Mouse (Mus musculus): ENCODE measurements around the gene Ptpn12. TPM values are rescaled to one million over a fixed set of nuclear protein-coding genes. Genes with fewer than 3 reads are reported as not detected.

Gene Ptpn12
- polyA plus RNA-seq, 1 experiment, result 12.5 TPM

- no peak for TF ChIP-seq CTCF (IDR thresholded peaks at IDR 0.05; ENCODE audit: control insufficient read depth, insufficient read depth, insufficient replicate concordance, low read depth, low read length)
- no peak for TF ChIP-seq POLR2A (IDR thresholded peaks at IDR 0.05; ENCODE audit: control insufficient read depth, low read depth, low read length)
- Histone ChIP-seq H3K4me1 (ENCODE audit: control insufficient read depth, insufficient read depth, low read length) (no peaks in the 10 kb centered on the region), H3K36me3 (ENCODE audit: control insufficient read depth, insufficient read depth, low read length) (no peaks in the 10 kb centered on the region), H3K27me3 (ENCODE audit: control insufficient read depth, insufficient read depth, low read length) (no peaks in the 10 kb centered on the region), H3K4me3 (ENCODE audit: control insufficient read depth, low read depth, low read length) (no peak overlapping the region), H3K27ac (ENCODE audit: control insufficient read depth, insufficient read depth, low read depth, low read length) (no peak overlapping the region)
Observed at GRCm38 (mm10) chr5:20941205-20941604, 114.5 kb downstream of the Ptpn12 start.

- TF ChIP-seq CTCF (IDR thresholded peaks at IDR 0.05; ENCODE audit: control insufficient read depth, insufficient read depth, insufficient replicate concordance, low read depth, low read length), result no peak
- TF ChIP-seq POLR2A (IDR thresholded peaks at IDR 0.05; ENCODE audit: control insufficient read depth, low read depth, low read length), result no peak
- Histone ChIP-seq H3K4me3 (ENCODE audit: control insufficient read depth, low read depth, low read length) (no peak overlapping the region), H3K36me3 (ENCODE audit: control insufficient read depth, insufficient read depth, low read length) (no peaks in the 10 kb centered on the region), H3K27ac (ENCODE audit: control insufficient read depth, insufficient read depth, low read depth, low read length) (no peak overlapping the region), H3K4me1 (ENCODE audit: control insufficient read depth, insufficient read depth, low read length) (no peaks in the 10 kb centered on the region), H3K27me3 (ENCODE audit: control insufficient read depth, insufficient read depth, low read length) (no peaks in the 10 kb centered on the region)
Observed at GRCm38 (mm10) chr5:20940696-20941095, 115.0 kb downstream of the Ptpn12 start.

GRCm38 (mm10) chr5:20940040-20940571 is 115.6 kb downstream of the Ptpn12 start:
- no peak overlapping the region for H3K4me3 ChIP-seq (ENCODE audit: control insufficient read depth, low read depth, low read length)
- no peak overlapping the region for H3K27ac ChIP-seq (ENCODE audit: control insufficient read depth, insufficient read depth, low read depth, low read length)
- H3K27me3 ChIP-seq (ENCODE audit: control insufficient read depth, insufficient read depth, low read length), result no peaks in the 10 kb centered on the region
- H3K4me1 ChIP-seq (ENCODE audit: control insufficient read depth, insufficient read depth, low read length), result no peaks in the 10 kb centered on the region
- TF ChIP-seq POLR2A (IDR thresholded peaks at IDR 0.05; ENCODE audit: control insufficient read depth, low read depth, low read length) (no peak), CTCF (IDR thresholded peaks at IDR 0.05; ENCODE audit: control insufficient read depth, insufficient read depth, insufficient replicate concordance, low read depth, low read length) (no peak)
- H3K36me3 ChIP-seq (ENCODE audit: control insufficient read depth, insufficient read depth, low read length), result no peaks in the 10 kb centered on the region

GRCm38 (mm10) chr5:20938523-20938922 is 117.2 kb downstream of the Ptpn12 start:
- H3K4me3 ChIP-seq (ENCODE audit: control insufficient read depth, low read depth, low read length), result no peak overlapping the region
- no peaks in the 10 kb centered on the region for H3K27me3 ChIP-seq (ENCODE audit: control insufficient read depth, insufficient read depth, low read length)
- no peak for TF ChIP-seq CTCF (IDR thresholded peaks at IDR 0.05; ENCODE audit: control insufficient read depth, insufficient read depth, insufficient replicate concordance, low read depth, low read length)
- no peak for TF ChIP-seq POLR2A (IDR thresholded peaks at IDR 0.05; ENCODE audit: control insufficient read depth, low read depth, low read length)
- no peak overlapping the region for H3K27ac ChIP-seq (ENCODE audit: control insufficient read depth, insufficient read depth, low read depth, low read length)
- no peaks in the 10 kb centered on the region for H3K36me3 ChIP-seq (ENCODE audit: control insufficient read depth, insufficient read depth, low read length)
- no peaks in the 10 kb centered on the region for H3K4me1 ChIP-seq (ENCODE audit: control insufficient read depth, insufficient read depth, low read length)

Other genes starting within 250 kb of the Ptpn12 start
- 2.2 and 2.7 TPM in 2 replicates for gene Phtf2, start 173.8 kb downstream of the Ptpn12 start, polyA plus RNA-seq (2012; rRNA removed)
- 75.0 and 84.1 TPM in 2 replicates for gene Tmem60, start 173.7 kb downstream of the Ptpn12 start, polyA plus RNA-seq (2012; rRNA removed)
- gene Rsbn1l, start 99.5 kb downstream of the Ptpn12 start, polyA plus RNA-seq (2012; rRNA removed), result 2.4 and 2.5 TPM in 2 replicates
- 3.9 and 4.5 TPM in 2 replicates for gene Gsap, start 130.3 kb upstream of the Ptpn12 start, polyA plus RNA-seq (2012; rRNA removed)